Mouse (Mus musculus) midbrain, postnatal 0 days (tissue): ENCODE measurements at regions not wholly inside any gene's neighbourhood (a gene's known extent, or its start where the extent isn't known, plus 50 kb on each side); places are given as distances from the start of the nearest gene placed in this dataset.

Experiments
- ATAC-seq: fragments of 200-750 bp; cut with Nextera tagmentation; 2 replicates; pipeline ENCODE4 v1.8.0; 2017; ENCODE audit warnings: moderate number of reproducible peaks, mild to moderate bottlenecking, moderate TSS enrichment, moderate library complexity; ENCODE audit not compliant: low FRiP score
- DNase-seq: peaks from one replicate; pipeline ENCODE4 v3.0.0-alpha.2; 2015; ENCODE audit warnings: low spot score
- H3K27ac ChIP-seq: fragments of 300-500 bp; sonication (generic); 2 replicates; pipeline ENCODE4 v1.5.1; 2014; ENCODE audit warnings: low read depth, mild to moderate bottlenecking, low read length, mixed read lengths
- H3K27me3 ChIP-seq: fragments of 300-500 bp; sonication (generic); 2 replicates; pipeline ENCODE4 v1.6.1; 2014; ENCODE audit warnings: low read length, control low read depth, mixed read lengths; ENCODE audit not compliant: insufficient read depth
- H3K36me3 ChIP-seq: fragments of 300-500 bp; sonication (generic); 2 replicates; pipeline ENCODE4 v1.6.1; 2014; ENCODE audit warnings: low read length, control low read depth, mixed read lengths; ENCODE audit not compliant: insufficient read depth
- H3K4me1 ChIP-seq: fragments of 300-500 bp; sonication (generic); 2 replicates; pipeline ENCODE4 v1.6.1; 2014; ENCODE audit warnings: mild to moderate bottlenecking, control low read depth, antibody characterized with exemption, low read length, mixed read lengths; ENCODE audit not compliant: insufficient read depth
- H3K4me2 ChIP-seq: fragments of 300-500 bp; sonication (generic); 2 replicates; pipeline ENCODE4 v1.6.1; 2014; ENCODE audit warnings: low read depth, mild to moderate bottlenecking, low read length, mixed read lengths; ENCODE audit not compliant: poor library complexity, severe bottlenecking
- H3K4me3 ChIP-seq: fragments of 300-500 bp; sonication (generic); 2 replicates; pipeline ENCODE4 v1.5.1; 2014; ENCODE audit warnings: low read depth, mild to moderate bottlenecking, low read length, moderate library complexity
- H3K9ac ChIP-seq: fragments of 300-500 bp; sonication (generic); replicated peaks from 2 replicates; pipeline ENCODE4 v1.6.1; 2014; ENCODE audit warnings: mild to moderate bottlenecking, low read length, moderate library complexity, mixed read lengths; ENCODE audit not compliant: poor library complexity, severe bottlenecking
- H3K9me3 ChIP-seq: fragments of 300-500 bp; sonication (generic); 2 replicates; pipeline ENCODE4 v1.6.1; 2016; ENCODE audit warnings: low read length, control low read depth
- CTCF ChIP-seq: IDR thresholded peaks from 2 replicates; pipeline ENCODE4 v1.5.1; 2016; ENCODE audit warnings: antibody characterized with exemption, mild to moderate bottlenecking
- WGBS: fragments of 180-500 bp; shearing (Covaris S2); extraction: QIAGEN DNeasy Blood & Tissue Kit; methylation state at CpG from one replicate; pipeline ENCODE4 v1.1.7; 2014; 5-methylcytosine and 5-hydroxymethylcytosine counted together

DNA sequence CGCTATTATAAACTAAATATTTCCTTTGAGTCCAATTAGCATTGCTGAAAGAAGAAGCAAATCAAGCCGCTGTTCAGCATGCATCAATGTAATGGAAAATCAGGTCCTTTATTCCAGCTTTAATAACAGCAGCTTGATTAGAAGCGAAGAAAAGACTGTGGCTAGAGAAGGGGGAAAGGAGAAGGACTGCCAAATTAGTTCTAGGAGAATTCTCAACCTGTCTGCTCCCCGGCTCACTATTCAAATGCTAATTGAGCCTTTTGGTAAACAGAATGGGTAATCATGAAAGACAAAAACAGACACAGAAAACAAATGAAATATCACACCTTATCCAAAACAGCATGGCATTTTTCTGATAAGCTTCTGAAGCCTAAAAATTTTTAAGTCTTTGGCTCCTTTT is 1098.5 kb downstream of the Mat2b start:
- ATAC-seq (no peak), DNase-seq (peak; percentile 36)
- 20% methylated on average over 4 of the region's 4 CpGs for WGBS
- H3K9ac ChIP-seq, result no peak overlapping the region
- no peak overlapping the region for H3K4me2 ChIP-seq
- TF ChIP-seq CTCF, result no peak
- no peak overlapping the region for H3K4me3 ChIP-seq
- H3K27me3 ChIP-seq, result no peaks in the 10 kb centered on the region
- no peaks in the 10 kb centered on the region for H3K36me3 ChIP-seq
- no peaks in the 10 kb centered on the region for H3K9me3 ChIP-seq
- no peak overlapping the region for H3K27ac ChIP-seq
- H3K4me1 ChIP-seq, result no peaks in the 10 kb centered on the region

DNA sequence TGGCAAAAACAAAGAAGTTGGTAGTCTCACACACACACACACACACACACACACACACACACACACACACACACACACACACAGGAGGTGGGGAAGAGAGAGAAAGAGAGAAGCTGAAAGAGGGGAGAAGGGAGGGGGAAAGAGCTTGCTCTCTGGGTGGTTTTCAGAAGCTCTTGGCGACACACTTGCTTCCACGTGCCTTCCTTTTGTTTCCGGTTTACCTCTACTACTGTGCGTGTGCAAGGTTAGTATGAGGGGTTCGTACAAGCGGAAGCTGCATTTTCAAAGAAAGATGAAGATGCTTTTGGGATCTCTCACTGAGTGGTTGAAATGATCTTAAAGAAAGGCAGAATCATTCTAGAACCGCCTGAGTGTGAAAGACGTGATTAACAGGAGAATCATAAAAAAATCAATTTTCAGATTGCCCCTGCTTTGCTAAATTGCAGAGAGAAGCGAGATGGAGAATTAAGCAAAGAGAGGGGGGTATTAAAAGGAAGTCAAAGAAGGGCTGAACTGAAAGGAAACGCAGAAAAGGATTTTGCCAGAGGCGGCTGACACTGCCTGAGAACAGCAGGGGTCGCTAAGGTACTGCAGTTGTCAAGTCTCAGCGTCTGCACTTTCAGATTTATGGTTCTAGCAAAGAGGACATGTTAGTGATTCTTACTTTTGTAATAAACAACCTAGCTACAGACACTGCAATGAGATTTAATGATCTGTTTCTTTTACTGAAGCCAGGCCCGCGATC is 1106.2 kb downstream of the Mat2b start:
- H3K9ac ChIP-seq, result no peak overlapping the region

DNA sequence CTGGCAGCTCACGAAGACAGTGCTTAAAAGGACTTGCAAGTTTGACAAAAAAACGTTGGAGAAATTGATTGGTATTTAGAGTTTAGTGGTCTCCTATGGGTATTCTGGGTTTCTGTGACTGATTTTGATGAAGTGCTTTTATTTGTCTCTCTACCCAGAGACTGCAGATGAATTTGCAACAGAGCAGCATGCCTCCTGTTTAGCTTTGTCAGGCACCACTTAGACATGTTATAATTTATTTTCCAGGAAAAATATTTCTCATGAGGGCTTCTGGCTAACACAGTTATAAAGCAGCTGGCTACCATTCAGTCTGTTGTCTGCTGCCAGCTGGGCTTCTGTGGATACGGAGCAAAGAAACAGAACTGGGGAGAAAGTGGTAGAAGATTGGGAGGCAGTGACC is 1136.7 kb downstream of the Mat2b start:
- WGBS, result 50% methylated on average over 3 of the region's 3 CpGs

More for the DNA sequence above, 1106.2 kb downstream of the Mat2b start:
- Histone ChIP-seq H3K9me3 (no peaks in the 10 kb centered on the region), H3K36me3 (no peaks in the 10 kb centered on the region), H3K27me3 (no peaks in the 10 kb centered on the region), H3K4me1 (no peaks in the 10 kb centered on the region), H3K4me3 (no peak overlapping the region; the same call in 1 of the 2 replicates), H3K4me2 (peak overlapping the region; percentile 39), H3K27ac (no peak overlapping the region)
- 0 out of 2 replicates have a peak, but pooled peaks have one; percentile 44 for ATAC-seq
- WGBS, result 11% methylated on average over 15 of the region's 15 CpGs
- DNase-seq, result peak; percentile 92
- TF ChIP-seq CTCF, result peak; percentile 94

DNA sequence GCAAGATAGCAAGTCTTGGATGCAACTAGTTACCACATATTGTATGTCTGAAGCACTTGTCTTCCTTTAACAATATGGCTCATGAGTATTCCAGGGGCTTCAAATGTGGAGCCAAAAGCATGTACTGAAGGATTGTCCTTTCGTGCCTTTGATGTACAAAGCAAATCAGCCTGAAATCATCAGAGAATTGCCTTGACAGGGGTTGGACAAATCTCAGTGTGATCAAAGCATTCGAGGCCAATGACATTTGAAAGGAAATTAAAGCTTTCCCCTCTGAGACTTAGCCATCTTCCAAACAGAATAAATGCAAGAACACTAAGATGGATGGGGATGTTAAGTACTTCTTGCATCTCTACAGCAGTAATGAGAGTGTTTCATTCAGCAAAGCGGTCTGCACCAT is 1144.9 kb downstream of the Mat2b start:
- no peak for ATAC-seq
- H3K4me1 ChIP-seq, result no peaks in the 10 kb centered on the region
- no peaks in the 10 kb centered on the region for H3K36me3 ChIP-seq
- TF ChIP-seq CTCF, result no peak
- no peak overlapping the region for H3K4me2 ChIP-seq
- H3K27me3 ChIP-seq, result no peaks in the 10 kb centered on the region
- DNase-seq, result no peak
- H3K4me3 ChIP-seq, result no peak overlapping the region
- H3K27ac ChIP-seq, result no peak overlapping the region
- no peaks in the 10 kb centered on the region for H3K9me3 ChIP-seq
- WGBS, result 28% methylated on average over 3 of the region's 3 CpGs
- no peak overlapping the region for H3K9ac ChIP-seq

More for the DNA sequence above, 1136.7 kb downstream of the Mat2b start:
- Histone ChIP-seq H3K9ac (no peak overlapping the region), H3K27me3 (no peaks in the 10 kb centered on the region), H3K4me1 (no peaks in the 10 kb centered on the region), H3K4me2 (no peak overlapping the region), H3K36me3 (no peaks in the 10 kb centered on the region), H3K27ac (no peak overlapping the region), H3K4me3 (no peak overlapping the region), H3K9me3 (no peaks in the 10 kb centered on the region)
- ATAC-seq, result no peak
- peak; percentile 12 for DNase-seq
- no peak for TF ChIP-seq CTCF

DNA sequence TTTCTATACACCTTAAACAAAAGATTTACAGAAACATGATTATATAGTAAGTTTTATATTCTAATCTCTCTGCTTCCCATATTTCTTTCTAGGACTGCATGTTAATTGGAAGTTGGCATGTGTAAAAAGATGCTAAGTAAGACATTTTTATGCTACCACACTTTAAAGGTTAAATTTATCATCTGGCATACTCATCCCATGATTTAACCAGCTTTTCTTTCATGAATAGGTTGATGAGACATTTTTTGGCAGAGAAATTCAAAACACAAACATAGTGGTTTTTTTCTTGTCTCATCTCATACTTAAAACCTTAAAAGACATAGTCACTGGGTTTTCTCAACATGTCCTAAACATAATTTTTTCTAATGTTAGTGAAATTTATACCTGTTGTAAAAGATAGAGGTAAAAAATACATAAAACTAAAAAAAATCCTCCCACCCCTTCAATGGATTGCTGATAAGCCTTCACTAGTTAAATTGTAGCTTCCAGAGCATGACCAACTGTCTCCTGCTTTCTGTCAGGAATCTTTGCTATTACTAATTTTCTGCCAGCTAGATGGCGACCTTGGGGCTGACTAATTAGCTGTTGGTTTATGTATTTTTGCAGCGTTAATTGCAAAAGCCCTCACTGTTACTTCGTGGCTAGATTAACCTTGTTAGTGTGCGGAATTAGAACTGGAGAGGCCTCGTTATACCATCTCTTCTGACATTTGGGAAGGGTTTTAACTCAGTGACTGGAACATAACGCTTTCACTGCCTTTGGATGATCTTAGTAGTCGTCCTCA is 1169.9 kb downstream of the Mat2b start:
- Histone ChIP-seq H3K4me3 (no peak overlapping the region), H3K9me3 (no peaks in the 10 kb centered on the region), H3K9ac (no peak overlapping the region), H3K4me2 (no peak overlapping the region), H3K36me3 (no peaks in the 10 kb centered on the region), H3K4me1 (no peaks in the 10 kb centered on the region), H3K27me3 (no peaks in the 10 kb centered on the region), H3K27ac (no peak overlapping the region)
- TF ChIP-seq CTCF, result peak; percentile 48
- WGBS, result 37% methylated on average over 7 of the region's 7 CpGs
- peak; percentile 52 for DNase-seq
- ATAC-seq, result no peak

DNA sequence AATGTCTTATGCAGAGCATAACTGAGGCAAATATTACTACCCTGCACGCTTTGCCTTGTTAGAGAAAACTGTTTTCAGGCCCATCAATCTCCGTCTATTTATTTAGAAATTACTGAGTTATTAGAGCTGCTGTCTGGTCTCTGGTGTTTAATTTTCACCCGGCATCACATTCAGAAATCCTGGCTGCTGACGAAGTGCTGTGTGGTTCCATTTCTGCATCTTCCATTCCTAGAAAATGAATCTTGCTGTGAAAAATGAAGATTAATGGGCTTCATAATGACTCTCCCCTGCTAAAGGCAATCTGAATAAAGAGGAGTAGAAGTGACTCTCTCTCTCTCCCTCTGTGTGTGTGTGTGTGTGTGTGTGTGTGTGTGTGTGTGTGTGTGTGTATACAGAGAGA is 1199.8 kb downstream of the Mat2b start:
- no peak overlapping the region for H3K9ac ChIP-seq
- ATAC-seq (no peak), DNase-seq (peak; percentile 43)
- H3K36me3 ChIP-seq, result no peaks in the 10 kb centered on the region
- H3K27ac ChIP-seq, result no peak overlapping the region
- no peaks in the 10 kb centered on the region for H3K27me3 ChIP-seq
- H3K4me3 ChIP-seq, result no peak overlapping the region
- H3K9me3 ChIP-seq, result no peaks in the 10 kb centered on the region
- no peaks in the 10 kb centered on the region for H3K4me1 ChIP-seq
- TF ChIP-seq CTCF, result no peak
- no peak overlapping the region for H3K4me2 ChIP-seq
- 68% methylated on average over 4 of the region's 4 CpGs for WGBS
